Mouse (Mus musculus) T-helper 17 cell (primary cell): ENCODE results near the gene Prkn.

Source experiments
- in situ Hi-C, 2 experiments: fragments of 300-600 bp; cut with MboI, MseI; formaldehyde crosslinking; loops; 1 replicate in 1 of 2; 2 replicates in 1 of 2; pipeline ENCODE4 v1.15.1; 2025; ENCODE audit warnings: high pct_unique_total_duplicates in 2 of 2

The Prkn gene

DNA sequence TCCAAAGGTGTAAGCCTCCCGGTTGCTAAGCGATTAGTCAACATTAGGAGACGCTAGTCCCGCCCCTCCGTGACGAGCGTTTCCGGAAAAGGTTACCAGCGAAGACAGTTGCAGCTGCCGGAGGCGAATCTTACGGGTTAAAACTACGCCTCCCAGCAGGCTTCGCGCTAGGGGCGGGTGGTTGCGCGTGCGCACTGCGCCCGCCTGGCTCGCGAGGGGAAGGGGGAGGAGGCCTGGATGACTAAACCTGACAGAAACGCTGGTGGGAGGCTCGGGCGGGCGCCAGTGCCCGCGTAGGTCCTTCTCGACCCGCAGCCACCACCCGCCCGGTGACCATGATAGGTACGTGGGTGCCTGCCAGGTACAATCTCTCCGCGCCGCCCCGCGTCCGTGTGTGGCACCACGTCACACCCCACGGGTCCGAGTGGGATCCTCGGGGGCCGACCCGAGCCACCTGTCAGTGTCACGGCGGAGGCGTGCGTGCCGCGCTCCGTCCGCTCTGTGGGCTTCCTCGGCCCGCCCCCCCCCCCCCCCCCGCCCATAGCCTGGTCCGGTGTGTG, at the start of gene Prkn, which contains the start of gene Pacrg:
TSS of gene Prkn (plus strand) at position 237 of the 560 bp plus-strand sequence.
TSS of gene Pacrg (minus strand) at position 164 of the 560 bp plus-strand sequence.
- in situ Hi-C loops, result loop anchor here in 1 of 2 experiments (25.0 kb wide), 1 partner anchor 528 kb away; the partner anchor contains the start of gene Qk

- in situ Hi-C loops, result no loop called here
These were observed 48.5 kb upstream of the Prkn start for GRCm38 (mm10) chr17:10791661-10792060.

DNA sequence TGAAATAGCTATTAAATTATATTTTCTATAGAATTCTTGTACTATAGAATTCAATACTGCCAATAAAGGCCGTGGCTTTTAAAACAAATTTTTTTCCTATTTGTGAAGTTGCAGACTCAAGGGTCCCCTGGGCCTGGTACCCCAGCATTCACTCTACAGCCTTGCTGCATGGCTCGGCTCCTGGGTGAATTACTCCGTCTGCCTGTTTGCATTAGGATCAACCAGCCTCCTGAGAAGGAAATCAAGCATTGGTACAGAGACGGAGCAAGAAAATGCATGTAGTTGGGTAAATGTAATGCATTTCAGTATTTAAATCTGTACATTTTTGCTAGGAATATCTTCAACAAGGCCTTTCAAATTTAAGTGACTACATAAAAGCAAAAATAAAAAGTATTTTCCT, 33.5 kb upstream of the Prkn start:
- in situ Hi-C loops, result no loop called here

GRCm38 (mm10) chr17:10807261-10807998, 32.8 kb upstream of the Prkn start:
- in situ Hi-C loops, result no loop called here

DNA sequence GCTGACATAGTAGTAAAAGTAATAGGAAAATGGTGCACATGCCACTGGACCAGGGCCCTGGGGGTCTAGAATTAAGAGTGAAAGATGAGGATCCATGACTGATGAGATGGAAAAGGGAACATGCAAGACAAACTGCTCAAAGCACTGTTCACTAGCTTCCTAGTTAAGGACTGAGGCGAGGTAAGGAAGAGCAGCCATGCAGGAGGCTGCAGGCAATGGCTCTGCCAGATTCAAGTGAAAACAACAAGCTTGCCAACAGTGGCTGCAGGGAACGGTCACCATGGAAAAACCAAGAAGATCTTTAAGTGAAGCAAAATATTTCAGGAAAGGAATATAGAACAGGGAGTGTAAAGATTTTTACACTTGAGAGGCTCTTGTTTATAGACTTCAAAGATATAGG, 31.6 kb upstream of the Prkn start:
- in situ Hi-C loops, result no loop called here

DNA sequence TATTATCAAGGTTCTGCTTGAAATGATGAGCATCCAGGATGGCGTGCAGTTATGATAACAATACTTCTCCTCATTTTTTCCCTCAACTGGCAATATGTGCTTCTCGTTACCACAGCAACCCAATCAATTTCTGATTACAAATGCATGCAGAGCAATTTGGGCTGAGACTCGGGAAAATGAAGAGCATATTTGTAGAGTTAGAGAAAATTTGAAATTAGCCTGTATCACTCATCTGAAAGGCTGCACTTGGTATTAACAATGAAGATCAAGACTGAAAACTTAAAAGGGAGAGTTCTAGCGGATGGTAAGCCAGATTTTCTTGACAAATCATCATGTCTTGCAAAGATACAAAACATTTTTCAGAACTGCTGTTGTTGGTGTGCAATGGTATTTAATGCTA, 21.2 kb upstream of the Prkn start:
- in situ Hi-C loops, result no loop called here

DNA sequence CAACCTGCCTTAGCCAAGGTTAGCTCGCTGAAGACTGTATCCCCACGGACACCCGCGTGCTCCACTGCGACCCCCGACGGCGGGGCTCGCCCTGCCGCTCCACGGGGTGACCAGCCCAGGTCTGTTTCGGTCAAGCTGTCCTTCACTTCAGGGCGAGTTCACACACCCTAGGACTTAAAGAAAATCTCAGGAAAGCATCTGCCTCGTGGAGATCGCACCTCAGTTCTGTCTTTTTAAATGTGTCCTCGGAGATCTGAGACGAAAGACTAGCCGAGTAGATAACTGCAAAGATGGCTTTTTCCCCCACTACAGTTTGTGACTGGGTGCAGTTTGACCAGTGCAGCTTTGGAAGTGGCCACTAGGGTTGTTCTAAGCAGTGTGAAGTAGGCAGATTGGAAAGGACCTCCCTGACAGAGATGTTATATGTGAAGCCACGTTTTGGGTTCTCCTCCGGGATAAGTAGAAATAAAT, 582 bp downstream of the Prkn start:
- in situ Hi-C loops, result loop anchor here in 1 of 2 experiments (25.0 kb wide), 1 partner anchor 528 kb away; the partner anchor contains the start of gene Qk

DNA sequence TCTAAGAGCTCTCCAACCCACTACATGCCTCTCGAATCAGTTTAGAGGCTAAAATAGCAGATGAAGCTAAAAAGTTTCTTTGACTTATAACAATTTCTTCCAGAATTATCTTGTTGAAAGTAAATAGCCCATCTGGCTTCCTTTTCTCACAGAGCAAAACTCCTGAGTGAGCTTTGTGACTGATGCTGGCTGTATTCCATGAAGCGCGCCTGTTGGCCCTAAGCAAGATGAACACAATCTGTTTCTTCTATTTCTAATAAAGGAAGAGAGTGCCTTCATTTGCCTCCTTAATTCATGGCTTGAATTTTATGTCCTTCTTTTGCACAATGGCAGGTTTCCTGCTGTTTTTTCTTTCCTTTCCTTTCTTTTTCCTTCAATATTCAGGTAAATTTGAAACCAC, 14.0 kb downstream of the Prkn start:
- in situ Hi-C loops, result no loop called here

GRCm38 (mm10) chr17:10874208-10875187, 34.3 kb downstream of the Prkn start:
- in situ Hi-C loops, result no loop called here

DNA sequence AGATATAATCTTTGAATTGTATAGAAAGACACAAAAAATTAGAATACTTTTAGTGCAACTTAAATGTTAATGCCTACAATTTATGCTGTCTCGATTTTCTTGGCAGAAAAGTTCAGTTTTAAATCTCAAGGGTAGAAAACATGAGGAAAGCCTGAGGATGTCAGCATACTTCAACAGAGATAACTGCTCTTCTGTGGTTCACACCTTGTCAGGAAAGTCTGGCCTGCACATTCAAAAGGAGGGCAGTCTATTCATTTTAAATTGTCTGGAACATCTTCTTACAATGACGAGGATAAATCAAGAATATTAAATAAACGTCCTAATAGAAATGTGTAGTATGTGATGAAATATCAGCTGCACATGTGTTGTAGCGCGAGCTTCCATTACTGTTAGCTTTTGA, 38.8 kb downstream of the Prkn start:
- in situ Hi-C loops, result no loop called here

DNA sequence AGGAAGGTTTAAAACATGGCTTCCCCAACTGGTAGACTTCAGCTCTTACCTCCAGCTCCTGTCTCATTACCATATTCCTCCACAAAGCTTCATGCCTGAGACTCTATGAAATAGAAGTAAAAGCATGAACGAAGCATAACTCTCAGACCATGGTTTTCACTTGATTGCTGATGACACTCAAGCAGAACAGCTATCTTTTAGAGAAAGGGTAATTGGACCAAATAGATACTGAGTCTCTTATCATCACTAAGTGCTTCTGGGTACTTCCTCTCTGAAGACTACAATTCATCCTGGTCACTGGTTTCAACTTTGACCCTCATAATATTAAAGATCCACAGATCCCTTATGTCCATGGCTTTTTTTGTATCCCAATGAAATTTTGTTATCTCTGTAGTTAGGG, 42.1 kb downstream of the Prkn start:
- in situ Hi-C loops, result no loop called here

DNA sequence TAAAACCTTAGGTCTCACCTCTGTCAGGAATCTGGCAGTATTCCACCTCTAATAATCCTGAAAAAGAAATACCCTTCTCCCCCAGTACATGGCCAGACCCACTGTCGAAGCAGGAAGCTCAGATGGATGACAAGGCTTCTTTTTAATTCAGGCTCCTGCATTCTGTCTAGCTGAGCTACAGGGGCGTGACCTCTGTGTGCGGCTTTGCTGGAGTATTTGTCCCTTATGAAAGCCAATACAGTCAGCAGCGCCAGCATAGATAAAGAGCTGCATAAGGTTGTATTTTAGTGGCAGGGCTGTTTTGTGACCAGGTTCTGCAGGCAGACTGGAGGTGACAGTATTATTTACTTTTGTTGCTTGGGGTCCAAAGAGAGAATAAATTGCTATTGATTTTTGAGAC, 47.7 kb downstream of the Prkn start:
- in situ Hi-C loops, result no loop called here

DNA sequence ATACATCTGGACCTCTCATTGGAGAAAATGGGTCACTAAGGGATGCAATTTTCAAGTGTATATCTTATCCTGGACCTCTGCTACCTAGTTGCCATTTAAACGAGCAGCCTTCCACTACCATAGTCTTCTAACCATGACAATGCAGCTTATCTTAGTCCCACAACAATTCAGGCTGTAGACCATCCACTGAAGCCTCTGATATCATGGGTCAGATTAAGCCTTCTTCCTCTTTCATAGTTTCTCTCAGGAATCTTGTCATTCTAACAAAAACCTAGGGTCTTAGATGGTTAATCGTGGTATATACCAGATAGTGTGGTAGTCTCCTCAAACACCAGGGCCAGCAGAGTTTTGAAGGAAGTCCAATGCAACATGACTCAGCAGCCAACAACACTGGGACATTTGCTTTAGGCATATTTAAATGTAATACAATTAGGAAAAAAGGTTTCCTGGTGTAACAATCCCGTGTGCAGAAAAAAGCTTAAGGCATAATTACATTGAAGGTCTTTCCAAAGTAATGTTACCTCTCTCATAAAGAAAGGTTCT, 61.6 kb downstream of the Prkn start:
- in situ Hi-C loops, result no loop called here

- in situ Hi-C loops, result no loop called here
These were observed 96.5 kb downstream of the Prkn start for GRCm38 (mm10) chr17:10936698-10937097.

DNA sequence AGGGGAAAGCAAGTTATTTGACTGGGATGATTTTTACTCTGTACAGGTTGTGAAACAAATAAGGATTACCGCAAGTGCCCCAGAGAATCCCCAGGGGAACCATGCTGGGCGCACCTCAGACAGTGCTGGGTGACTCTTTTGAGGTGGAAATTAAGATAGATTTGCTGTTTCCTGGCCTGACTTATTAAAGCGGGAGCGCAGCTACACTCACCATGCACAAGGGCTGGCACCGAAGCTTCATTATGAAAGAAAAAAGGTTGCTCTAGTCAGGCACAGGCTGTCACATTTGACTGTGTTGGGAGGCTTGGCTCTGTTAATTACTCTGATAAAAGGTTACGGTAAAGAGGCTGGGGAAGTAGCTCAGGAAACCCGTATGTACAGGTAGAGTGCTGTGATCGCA, 97.7 kb downstream of the Prkn start:
- in situ Hi-C loops, result no loop called here

- in situ Hi-C loops, result no loop called here
These were observed 98.6 kb downstream of the Prkn start for GRCm38 (mm10) chr17:10938755-10939154.

GRCm38 (mm10) chr17:10946552-10946951, 106.4 kb downstream of the Prkn start:
- in situ Hi-C loops, result no loop called here

DNA sequence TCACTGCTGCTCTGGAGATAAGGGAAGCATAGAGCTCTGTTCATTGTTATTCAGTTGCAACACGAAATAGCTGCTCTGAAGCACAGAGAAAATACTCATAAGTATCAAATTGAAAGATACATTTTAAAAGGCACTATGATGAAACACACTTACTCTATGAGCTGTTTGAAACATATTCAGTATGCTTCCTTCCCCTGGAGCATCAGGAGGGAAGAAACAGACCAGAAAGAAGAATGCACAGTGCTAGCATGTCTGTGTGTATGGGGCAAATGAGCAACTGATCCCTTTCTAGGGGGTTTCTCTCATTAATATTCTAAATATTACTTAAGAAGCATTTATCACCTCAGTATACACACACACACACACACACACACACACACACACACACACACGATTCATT, 107.4 kb downstream of the Prkn start:
- in situ Hi-C loops, result no loop called here

DNA sequence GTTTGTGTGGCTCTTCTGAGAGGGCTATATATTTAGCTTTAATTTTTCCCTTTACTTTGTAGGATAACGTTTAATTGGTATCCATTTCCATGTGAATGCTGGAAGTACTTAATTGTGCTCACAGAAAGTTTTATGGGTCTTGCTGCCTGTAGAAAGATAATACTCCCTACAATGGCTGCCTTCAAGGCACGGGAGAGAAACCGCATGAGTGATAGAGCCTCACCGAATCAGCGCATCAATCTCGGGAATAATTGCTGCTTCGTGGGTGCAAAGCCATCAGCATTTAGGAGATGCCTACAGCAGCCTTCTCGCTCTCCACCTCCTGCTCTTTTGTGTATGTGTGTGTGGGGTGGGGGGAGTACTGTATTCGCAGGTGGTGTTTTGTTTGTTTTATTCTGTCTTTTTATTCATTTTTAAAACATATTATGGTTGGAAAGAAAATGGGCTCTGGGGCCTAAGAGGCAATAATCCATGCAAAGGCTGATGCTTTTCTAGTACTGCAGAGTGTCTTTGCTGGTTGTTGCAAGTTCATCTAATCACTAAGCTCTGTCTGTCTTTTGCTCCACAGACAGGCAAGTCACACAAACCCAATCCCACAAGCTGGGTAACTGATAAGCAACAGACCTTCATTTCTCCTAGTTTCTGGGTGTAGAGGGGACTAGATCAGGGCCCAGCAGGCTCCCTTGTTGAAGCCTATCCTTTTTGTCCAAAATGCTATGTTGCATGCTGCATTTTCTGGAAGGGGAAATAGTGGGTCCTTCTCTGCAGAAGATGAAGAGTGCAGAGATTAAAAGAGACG, 119.1 kb downstream of the Prkn start:
- in situ Hi-C loops, result no loop called here

GRCm38 (mm10) chr17:10962151-10962550, 122.0 kb downstream of the Prkn start:
- in situ Hi-C loops, result loop anchor here in 1 of 2 experiments (5.0 kb wide), 1 partner anchor 35 kb away; no protein-coding TSS in a partner anchor

DNA sequence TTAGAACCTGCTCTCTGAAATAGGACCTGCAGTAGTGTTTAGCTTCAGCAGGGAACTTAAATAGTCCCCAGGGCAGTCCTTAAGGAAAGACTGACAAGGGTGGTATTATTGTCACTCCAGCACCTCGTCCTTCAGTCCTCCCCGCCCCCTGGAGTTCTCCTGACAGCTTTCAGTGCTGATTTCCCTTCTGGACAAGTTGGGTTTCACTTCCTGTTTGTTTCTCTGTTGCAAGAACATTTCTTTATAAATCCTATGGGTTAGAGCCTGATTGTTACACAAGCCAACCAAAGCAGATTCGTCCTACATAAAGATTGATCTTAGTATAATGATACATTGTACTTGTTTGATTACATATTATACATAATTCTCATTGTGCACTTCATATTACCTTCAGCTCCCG, 142.0 kb downstream of the Prkn start:
- in situ Hi-C loops, result no loop called here
